Mouse (Mus musculus) ES-Bruce4 (cell line): ENCODE measurements around the gene Olfr30.
"Not testable (repeated sequence)": the region's sequence is repeated elsewhere in the genome, so short reads cannot be mapped to it uniquely, and the experiment has no call there.

Experiments
- CTCF ChIP-seq: IDR thresholded peaks from one replicate; pipeline ENCODE4 v1.8.1; 2011; ENCODE audit warnings: low read depth, low read length
- EP300 ChIP-seq: IDR thresholded peaks from 2 replicates; pipeline ENCODE4 v1.6.1; 2011; ENCODE audit warnings: low read depth, low read length; ENCODE audit not compliant: insufficient read depth
- POLR2A ChIP-seq: IDR thresholded peaks from one replicate; pipeline ENCODE4 v1.8.1; 2011; ENCODE audit warnings: low read length; ENCODE audit not compliant: insufficient read depth

DNA sequence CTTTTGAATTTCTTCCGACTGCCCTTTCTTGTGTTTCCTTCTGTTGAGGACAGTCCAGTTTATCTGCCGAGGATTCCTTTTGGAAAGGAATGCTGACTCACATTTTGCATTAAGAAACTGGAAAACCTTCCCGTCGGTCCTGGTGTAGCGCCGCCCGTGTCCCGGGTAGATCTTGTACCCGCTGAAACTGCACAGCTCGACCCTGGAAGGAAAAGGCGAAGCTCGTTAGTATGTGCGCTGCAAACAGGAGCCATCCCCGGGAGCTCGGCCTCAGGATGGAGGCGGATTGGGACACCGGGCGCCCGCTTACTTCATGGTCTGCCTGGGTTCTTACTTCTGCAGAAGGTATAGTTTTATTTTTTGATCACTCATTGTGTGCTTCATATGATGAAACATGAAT lies 47.0 kb upstream of the Olfr30 start:
- not testable (repeated sequence) for TF ChIP-seq CTCF, POLR2A, EP300
